Mouse (Mus musculus) liver, embryonic 16.5 days (tissue): ENCODE results near the gene Zfp324. TPM values are rescaled to one million over a fixed set of nuclear protein-coding genes. Genes with fewer than 3 reads are reported as not detected.
A peak's percentile ranks its signal among the peaks of the same experiment; 100 is the strongest.

ENCODE experiments used
- ATAC-seq: fragments of 200-750 bp; cut with Nextera tagmentation; 2 replicates; pipeline ENCODE4 v1.8.0; 2017; ENCODE audit warnings: low read depth, mild to moderate bottlenecking, moderate number of reproducible peaks, moderate library complexity
- H3K27ac ChIP-seq: fragments of 300-500 bp; sonication (generic); 2 replicates; pipeline ENCODE4 v1.5.1; 2014; ENCODE audit warnings: mild to moderate bottlenecking, low read length
- H3K27me3 ChIP-seq: fragments of 300-500 bp; sonication (generic); 2 replicates; pipeline ENCODE4 v1.6.1; 2014; ENCODE audit warnings: low read depth, low read length, mixed read lengths; ENCODE audit not compliant: control insufficient read depth, insufficient read depth
- H3K36me3 ChIP-seq: fragments of 300-500 bp; sonication (generic); 2 replicates; pipeline ENCODE4 v1.6.1; 2014; ENCODE audit warnings: mild to moderate bottlenecking; ENCODE audit not compliant: control insufficient read depth, insufficient read depth
- H3K4me1 ChIP-seq: fragments of 300-500 bp; sonication (generic); 2 replicates; pipeline ENCODE4 v1.6.1; 2014; ENCODE audit warnings: low read depth, low read length, mixed read lengths; ENCODE audit not compliant: control insufficient read depth
- H3K4me2 ChIP-seq: fragments of 300-500 bp; sonication (generic); 2 replicates; pipeline ENCODE4 v1.6.1; 2014; ENCODE audit warnings: low read depth, low read length, mixed read lengths
- H3K4me3 ChIP-seq: fragments of 300-500 bp; sonication (generic); 2 replicates; pipeline ENCODE4 v1.5.1; 2014; ENCODE audit warnings: low read depth, mild to moderate bottlenecking, low read length
- H3K9ac ChIP-seq: fragments of 300-500 bp; sonication (generic); 2 replicates; pipeline ENCODE4 v1.6.1; 2014; ENCODE audit warnings: low read depth, low read length
- H3K9me3 ChIP-seq: fragments of 300-500 bp; sonication (generic); replicated peaks from 2 replicates; pipeline ENCODE4 v1.6.1; 2016; ENCODE audit warnings: low read length; ENCODE audit not compliant: control insufficient read depth
- WGBS: fragments of 180-500 bp; shearing (Covaris S2); extraction: QIAGEN DNeasy Blood & Tissue Kit; methylation state at CpG from one replicate; pipeline ENCODE4 v1.1.7; 2014; ENCODE audit not compliant: insufficient replicate concordance; 5-methylcytosine and 5-hydroxymethylcytosine counted together
- polyA plus RNA-seq: library from polyadenylated mRNA; unstranded; fragments of >200 nt; fragmentation: Nextera tagmentation; extraction: Ambion mirVana; gene quantifications from 2 replicates; pipeline ENCODE4 v1.2.1, GENCODE M21; 2015

Gene Zfp324
- polyA plus RNA-seq, 1 experiment from 2014 or later: 2.6 TPM

GRCm38 (mm10) chr7:12958948-12959347, 6.7 kb upstream of the Zfp324 start:
- Histone ChIP-seq H3K4me1 (peaks cover 3% of the 10 kb centered on the region), H3K27ac (no peak overlapping the region), H3K4me3 (no peak overlapping the region), H3K36me3 (no peaks in the 10 kb centered on the region), H3K27me3 (no peaks in the 10 kb centered on the region), H3K4me2 (no peak overlapping the region), H3K9me3 (no peaks in the 10 kb centered on the region), H3K9ac (no peak overlapping the region)
- 51% methylated on average over 4 of the region's 4 CpGs for WGBS
- ATAC-seq: no peak

GRCm38 (mm10) chr7:12959718-12960117, 5.9 kb upstream of the Zfp324 start:
- Histone ChIP-seq H3K9ac (no peak overlapping the region), H3K4me2 (no peak overlapping the region), H3K36me3 (no peaks in the 10 kb centered on the region), H3K9me3 (no peaks in the 10 kb centered on the region), H3K4me3 (no peak overlapping the region), H3K27me3 (no peaks in the 10 kb centered on the region), H3K27ac (no peak overlapping the region), H3K4me1 (peaks cover 3% of the 10 kb centered on the region)
- WGBS: 36% methylated on average over 4 of the region's 4 CpGs
- no peak for ATAC-seq

- H3K9ac ChIP-seq: peak overlapping the region; percentile 66
- no peaks in the 10 kb centered on the region for H3K9me3 ChIP-seq
- peak overlapping the region; percentile 68 for H3K4me3 ChIP-seq
- WGBS: 2% methylated on average over 29 of the region's 29 CpGs
- H3K27ac ChIP-seq: peak overlapping the region; percentile 32
- ATAC-seq: peak; percentile 39
- H3K36me3 ChIP-seq: no peaks in the 10 kb centered on the region
- no peaks in the 10 kb centered on the region for H3K27me3 ChIP-seq
- peak overlapping the region; percentile 68 for H3K4me2 ChIP-seq
- H3K4me1 ChIP-seq: peaks cover 12% of the 10 kb centered on the region
These were observed 4.0 kb upstream of the Zfp324 start for GRCm38 (mm10) chr7:12961511-12962141.

GRCm38 (mm10) chr7:12966104-12966845, 637 bp downstream of the Zfp324 start:
- under 1% methylated on average over 29 of the region's 29 CpGs for WGBS

GRCm38 (mm10) chr7:12970906-12971305, 5.3 kb downstream of the Zfp324 start:
- H3K4me2 ChIP-seq: no peak overlapping the region
- H3K9me3 ChIP-seq: no peaks in the 10 kb centered on the region
- 84% methylated on average over 25 of the region's 25 CpGs for WGBS
- peaks cover 12% of the 10 kb centered on the region for H3K4me1 ChIP-seq
- H3K4me3 ChIP-seq: no peak overlapping the region
- H3K27me3 ChIP-seq: no peaks in the 10 kb centered on the region
- H3K36me3 ChIP-seq: peaks cover 14% of the 10 kb centered on the region
- no peak overlapping the region for H3K27ac ChIP-seq
- H3K9ac ChIP-seq: no peak overlapping the region
- no peak for ATAC-seq

More at GRCm38 (mm10) chr7:12966104-12966845, 637 bp downstream of the Zfp324 start:
- Histone ChIP-seq H3K4me3 (peak overlapping the region; percentile 80), H3K4me2 (peak overlapping the region; percentile 97), H3K9me3 (no peaks in the 10 kb centered on the region), H3K4me1 (peaks cover 23% of the 10 kb centered on the region), H3K27me3 (no peaks in the 10 kb centered on the region), H3K9ac (peak overlapping the region; percentile 79), H3K27ac (peak overlapping the region; percentile 85), H3K36me3 (peaks cover 11% of the 10 kb centered on the region)
- peak; percentile 83 for ATAC-seq

- WGBS: under 1% methylated on average over 48 of the region's 49 CpGs
- H3K27me3 ChIP-seq: no peaks in the 10 kb centered on the region
- peak within 1 kb of the TSS; percentile 72 for H3K9ac ChIP-seq
- H3K4me3 ChIP-seq: peak within 1 kb of the TSS; percentile 72
- H3K27ac ChIP-seq: peak within 1 kb of the TSS; percentile 93
- peak within 1 kb of the TSS; percentile 89 for H3K4me2 ChIP-seq
- no peaks in the 10 kb centered on the region for H3K36me3 ChIP-seq
- H3K9me3 ChIP-seq: no peaks in the 10 kb centered on the region
- H3K4me1 ChIP-seq: peaks cover 20% of the 10 kb centered on the region
- ATAC-seq: peak; percentile 99
These were observed 12.2 kb downstream of the Zfp324 start, which contains the start of gene Zfp446 for GRCm38 (mm10) chr7:12977682-12978389. Gene Zfp446, plus strand, starts transcription at chr7:12977848.

DNA sequence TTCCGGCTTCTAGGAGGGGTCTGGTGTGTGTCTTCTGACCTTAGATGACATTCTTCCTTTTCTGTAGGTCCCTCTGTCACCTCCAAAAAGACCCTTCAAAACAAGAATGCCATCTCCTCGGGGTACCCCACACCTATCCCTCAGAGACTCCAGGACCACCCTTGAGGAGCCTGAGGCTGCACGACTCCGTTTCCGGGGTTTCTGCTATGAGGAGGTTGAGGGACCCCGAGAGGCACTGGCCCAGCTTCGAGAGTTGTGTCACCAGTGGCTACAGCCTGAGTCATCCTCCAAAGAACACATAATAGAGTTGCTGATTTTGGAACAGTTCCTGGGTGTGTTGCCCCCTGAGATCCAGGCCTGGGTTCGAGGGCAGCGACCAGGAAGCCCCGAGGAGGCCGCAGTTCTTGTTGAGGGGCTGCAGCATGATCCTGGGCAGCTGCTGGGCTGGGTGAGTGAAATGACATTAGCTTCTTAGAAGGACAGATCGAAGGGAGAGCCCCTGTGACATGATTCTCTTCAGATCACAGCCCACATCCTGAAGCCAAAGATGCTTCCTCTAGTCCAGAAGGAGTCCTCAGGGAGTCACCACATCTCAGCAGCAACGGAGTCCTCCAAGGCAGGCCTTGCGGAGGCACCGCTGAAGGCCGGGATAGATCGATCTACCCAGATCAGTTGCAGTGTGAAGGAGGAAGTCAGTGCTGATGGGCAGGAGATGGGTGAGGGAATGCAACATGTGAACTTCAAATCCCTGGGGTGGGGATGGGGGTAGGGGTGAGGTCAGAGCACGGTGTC, 13.5 kb downstream of the Zfp324 start:
- peak overlapping the region; percentile 93 for H3K27ac ChIP-seq
- no peaks in the 10 kb centered on the region for H3K9me3 ChIP-seq
- H3K4me3 ChIP-seq: peak overlapping the region; percentile 72
- H3K4me2 ChIP-seq: peak overlapping the region; percentile 89
- ATAC-seq: no peak
- 75% methylated on average over 18 of the region's 18 CpGs for WGBS
- peak overlapping the region; percentile 72 for H3K9ac ChIP-seq
- H3K4me1 ChIP-seq: peaks cover 20% of the 10 kb centered on the region
- H3K27me3 ChIP-seq: no peaks in the 10 kb centered on the region
- no peaks in the 10 kb centered on the region for H3K36me3 ChIP-seq

GRCm38 (mm10) chr7:12979776-12980175, 14.1 kb downstream of the Zfp324 start:
- Histone ChIP-seq H3K27me3 (no peaks in the 10 kb centered on the region), H3K9me3 (no peaks in the 10 kb centered on the region), H3K27ac (no peak overlapping the region), H3K4me1 (peaks cover 20% of the 10 kb centered on the region), H3K4me2 (no peak overlapping the region), H3K9ac (no peak overlapping the region), H3K36me3 (no peaks in the 10 kb centered on the region), H3K4me3 (no peak overlapping the region)
- 62% methylated on average over 6 of the region's 6 CpGs for WGBS
- ATAC-seq: no peak
